Mouse (Mus musculus): ENCODE data around the gene Krtap5-4.
"Not testable (repeated sequence)": the region's sequence is repeated elsewhere in the genome, so short reads cannot be mapped to it uniquely, and the experiment has no call there.

DNA sequence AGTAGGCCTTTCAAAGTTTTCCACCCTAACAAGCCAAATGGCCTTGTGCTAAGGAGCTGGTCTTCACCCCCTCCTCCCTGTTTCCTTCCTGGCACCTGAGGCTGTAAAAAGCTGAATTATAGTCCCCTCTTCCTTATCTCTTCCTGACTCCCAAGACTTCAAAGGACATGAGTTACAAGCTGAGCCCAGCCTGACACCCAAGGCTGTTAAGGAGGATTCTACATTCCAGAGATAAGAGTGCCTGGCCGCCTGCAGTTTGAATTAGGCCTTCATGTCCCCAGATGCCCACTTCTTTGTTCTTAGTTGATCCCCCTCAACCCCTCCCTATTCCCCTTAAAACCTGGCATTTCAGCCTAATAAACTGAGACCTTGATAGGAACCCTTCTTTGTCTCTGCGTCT is 20.5 kb upstream of the Krtap5-4 start:
- TF ChIP-seq CTCF, EP300 (IDR thresholded peaks at IDR 0.05; ENCODE audit: low read depth): not testable (repeated sequence)
